Mouse (Mus musculus) testis, adult 2 months (tissue): ENCODE measurements around the gene Trio.

Experiments used
- CTCF ChIP-seq: fragments of 200-500 bp; IDR thresholded peaks from 2 replicates; pipeline ENCODE4 v1.5.1; 2012; ENCODE audit warnings: low read depth, mild to moderate bottlenecking, inconsistent platforms, low read length, moderate library complexity; ENCODE audit not compliant: control insufficient read depth, insufficient read depth, insufficient replicate concordance
- POLR2A ChIP-seq: fragments of 200-500 bp; IDR thresholded peaks from 2 replicates; pipeline ENCODE4 v1.6.1; 2012; ENCODE audit warnings: low read depth, mild to moderate bottlenecking, inconsistent platforms, low read length, moderate library complexity; ENCODE audit not compliant: control insufficient read depth

DNA sequence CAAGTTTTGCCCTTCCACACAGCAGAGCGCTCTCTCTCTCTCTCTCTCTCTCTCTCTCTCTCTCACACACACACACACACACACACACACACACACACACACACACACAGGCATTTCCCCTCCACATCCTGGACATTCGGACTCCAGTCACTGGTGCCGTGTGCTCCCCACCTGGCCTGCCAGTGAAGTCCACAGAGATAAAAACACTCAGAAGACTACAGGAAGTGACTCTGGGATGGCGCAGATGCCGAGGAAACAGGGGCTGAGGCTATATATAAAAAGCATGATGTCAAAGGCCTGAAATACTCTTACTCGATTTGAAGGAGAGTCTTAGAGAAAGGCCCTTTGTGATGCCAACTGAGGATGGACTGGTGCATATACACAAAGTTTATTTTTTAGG, 166.5 kb downstream of the Trio start:
- TF ChIP-seq CTCF (no peak), POLR2A (no peak)
